Mouse (Mus musculus): ENCODE measurements around the gene Epha1. TPM values are rescaled to one million over a fixed set of nuclear protein-coding genes. Genes with fewer than 3 reads are reported as not detected.

The Epha1 gene
- total and polyA plus RNA-seq, 3 experiments = 0.04 TPM; not detected in 2

DNA sequence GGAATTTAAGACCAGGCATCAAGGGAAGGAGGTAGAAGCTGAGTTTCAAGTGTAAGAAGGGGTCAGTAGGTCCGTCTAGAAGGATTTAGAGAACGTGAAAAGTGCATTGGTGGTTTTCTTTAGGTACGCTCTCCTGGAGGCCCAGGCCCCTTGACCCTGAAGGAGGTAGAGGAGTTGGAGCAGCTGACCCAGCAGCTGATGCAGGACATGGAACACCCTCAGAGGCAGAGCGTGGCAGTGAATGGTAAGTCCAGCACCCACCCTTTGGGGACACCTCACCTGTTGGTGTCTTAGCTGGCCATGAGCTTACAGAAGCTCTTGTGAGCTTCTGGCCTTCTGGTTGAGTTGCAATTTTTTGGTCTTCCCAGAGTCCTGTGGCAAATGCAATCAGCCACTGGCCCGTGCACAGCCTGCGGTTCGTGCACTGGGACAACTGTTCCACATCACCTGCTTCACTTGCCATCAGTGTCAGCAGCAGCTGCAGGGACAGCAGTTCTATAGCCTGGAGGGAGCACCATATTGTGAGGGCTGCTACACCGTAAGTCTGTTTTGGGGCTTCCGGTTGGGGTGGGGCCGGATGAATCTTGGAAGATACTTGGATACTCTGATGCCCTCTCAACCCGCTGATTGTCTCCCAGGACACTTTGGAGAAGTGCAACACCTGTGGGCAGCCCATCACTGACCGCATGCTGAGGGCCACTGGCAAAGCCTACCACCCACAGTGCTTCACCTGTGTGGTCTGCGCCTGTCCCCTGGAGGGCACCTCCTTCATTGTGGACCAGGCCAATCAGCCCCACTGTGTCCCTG, 17.1 kb downstream of the Epha1 start:
- no peaks in the 10 kb centered on the region for H3K27me3 ChIP-seq (ENCODE audit: control insufficient read depth in 1 of 2, insufficient read depth in 2 of 2, low read length in 2 of 2)
- no peaks in the 10 kb centered on the region for H3K9me3 ChIP-seq (replicated peaks; ENCODE audit: insufficient read depth, low read length)
- peaks cover 11 to 40% of the 10 kb centered on the region in 2 experiments for H3K4me1 ChIP-seq (ENCODE audit: control insufficient read depth in 1 of 2, insufficient read depth in 2 of 2, low read length in 2 of 2)
- H3K27ac ChIP-seq (ENCODE audit: control insufficient read depth, low read depth, low read length) = no peak overlapping the region
- H3K79me2 ChIP-seq (ENCODE audit: control insufficient read depth, insufficient read depth, low read length, poor library complexity) = no peaks in the 10 kb centered on the region
- no peak for DNase-seq (ENCODE audit: low read depth, low spot score)
- TF ChIP-seq ZKSCAN1 (IDR thresholded peaks at IDR 0.05; ENCODE audit: low read depth, low read length) = no peak
- TF ChIP-seq POLR2A (IDR thresholded peaks at IDR 0.05; ENCODE audit: control insufficient read depth in 1 of 2, insufficient read depth in 1 of 2, low read depth in 1 of 2, low read length in 2 of 2, poor library complexity in 1 of 2) = no peak
- TF ChIP-seq EP300 (IDR thresholded peaks at IDR 0.05; ENCODE audit: low read depth in 1 of 2, low read length in 2 of 2) = no peak
- no peak for TF ChIP-seq NRF1 (IDR thresholded peaks at IDR 0.05; ENCODE audit: insufficient read depth, low read depth, low read length, poor library complexity, severe bottlenecking)
- no peak for TF ChIP-seq POLR2AphosphoS2 (IDR thresholded peaks at IDR 0.05; ENCODE audit: low read length)
- TF ChIP-seq UBTF (IDR thresholded peaks at IDR 0.05; ENCODE audit: borderline replicate concordance, insufficient read depth, low read depth, low read length) = no peak
- no peak for TF ChIP-seq ZC3H11A (IDR thresholded peaks at IDR 0.05; ENCODE audit: low read depth, low read length)
- no peak for TF ChIP-seq ZMIZ1 (IDR thresholded peaks at IDR 0.05; ENCODE audit: low read depth, low read length)
- no peak for TF ChIP-seq HCFC1 (IDR thresholded peaks at IDR 0.05; ENCODE audit: low read depth, low read length)
- no peak for TF ChIP-seq MYC (IDR thresholded peaks at IDR 0.05; ENCODE audit: low read depth, low read length)
- TF ChIP-seq MEF2A (IDR thresholded peaks at IDR 0.05; ENCODE audit: extremely low read depth, insufficient replicate concordance, low read depth, low read length, poor library complexity, severe bottlenecking) = no peak
- TF ChIP-seq CTCF (IDR thresholded peaks at IDR 0.05 in 2 of 3, conservative IDR thresholded peaks at IDR 0.05 in 1 of 3; ENCODE audit: control insufficient read depth in 1 of 3, insufficient read depth in 1 of 3, low read depth in 2 of 3, low read length in 3 of 3, poor library complexity in 1 of 3, severe bottlenecking in 1 of 3) = no peak
- no peak for TF ChIP-seq POLR2AphosphoS5 (IDR thresholded peaks at IDR 0.05; ENCODE audit: borderline replicate concordance, low read depth, low read length)
- TF ChIP-seq ZNF384 (IDR thresholded peaks at IDR 0.05; ENCODE audit: low read depth, low read length) = no peak
- H3K4me3 ChIP-seq (ENCODE audit: control insufficient read depth in 1 of 2, insufficient read depth in 1 of 2, low read depth in 2 of 2, low read length in 2 of 2) = no peak overlapping the region
- no peak overlapping the region for H3K9ac ChIP-seq (ENCODE audit: control insufficient read depth, low read depth, low read length, poor library complexity, severe bottlenecking)
- peaks cover 0 to 29% of the 10 kb centered on the region in 2 experiments; a peak in 3 of 4 replicates for H3K36me3 ChIP-seq (ENCODE audit: control insufficient read depth in 1 of 2, insufficient read depth in 2 of 2, low read length in 2 of 2)

DNA sequence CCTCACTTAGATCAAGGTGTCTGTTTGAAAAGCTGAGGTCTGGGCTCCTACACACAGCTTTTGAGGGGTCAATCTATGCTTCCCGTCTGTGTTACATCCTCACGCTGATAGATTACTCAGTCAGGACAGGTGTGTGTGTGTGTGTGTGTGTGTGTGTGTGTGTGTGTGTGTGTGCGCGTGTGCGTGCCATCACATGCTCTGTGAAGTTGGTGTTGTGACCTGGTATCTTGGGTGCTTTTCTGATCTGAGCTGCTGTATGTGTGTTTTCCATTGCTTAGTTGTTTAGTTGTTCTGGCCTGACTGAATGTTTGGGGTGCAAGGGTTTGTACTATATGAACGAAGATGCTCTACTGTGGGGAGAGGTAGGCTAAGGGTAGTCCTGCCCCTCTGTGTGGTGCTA, 17.7 kb downstream of the Epha1 start:
- H3K4me3 ChIP-seq (ENCODE audit: control insufficient read depth in 1 of 2, insufficient read depth in 1 of 2, low read depth in 2 of 2, low read length in 2 of 2) = no peak overlapping the region
- H3K36me3 ChIP-seq (ENCODE audit: control insufficient read depth in 1 of 2, insufficient read depth in 2 of 2, low read length in 2 of 2) = peaks cover 0 to 30% of the 10 kb centered on the region in 2 experiments; a peak in 3 of 4 replicates
- H3K27ac ChIP-seq (ENCODE audit: control insufficient read depth, low read depth, low read length) = no peak overlapping the region

More for the DNA sequence above, 17.7 kb downstream of the Epha1 start:
- Histone ChIP-seq H3K9me3 (replicated peaks; ENCODE audit: insufficient read depth, low read length) (no peaks in the 10 kb centered on the region), H3K9ac (ENCODE audit: control insufficient read depth, low read depth, low read length, poor library complexity, severe bottlenecking) (no peak overlapping the region), H3K27me3 (ENCODE audit: control insufficient read depth in 1 of 2, insufficient read depth in 2 of 2, low read length in 2 of 2) (no peaks in the 10 kb centered on the region), H3K79me2 (ENCODE audit: control insufficient read depth, insufficient read depth, low read length, poor library complexity) (peaks cover under 1% of the 10 kb centered on the region), H3K4me1 (ENCODE audit: control insufficient read depth in 1 of 2, insufficient read depth in 2 of 2, low read length in 2 of 2) (peaks cover 11 to 46% of the 10 kb centered on the region in 2 experiments)
- no peak for DNase-seq (ENCODE audit: low read depth, low spot score)
- TF ChIP-seq ZKSCAN1 (IDR thresholded peaks at IDR 0.05; ENCODE audit: low read depth, low read length) (no peak), NELFE (IDR thresholded peaks at IDR 0.05; ENCODE audit: low read depth, low read length) (no peak), MAFK (IDR thresholded peaks at IDR 0.05; ENCODE audit: borderline replicate concordance, low read depth, low read length) (no peak), USF2 (IDR thresholded peaks at IDR 0.05; ENCODE audit: borderline replicate concordance in 1 of 2, insufficient read depth in 1 of 2, low read depth in 1 of 2, low read length in 2 of 2) (no peak), RCOR1 (IDR thresholded peaks at IDR 0.05; ENCODE audit: low read depth, low read length) (no peak), TBP (IDR thresholded peaks at IDR 0.05; ENCODE audit: low read depth, low read length) (no peak), CTCF (IDR thresholded peaks at IDR 0.05 in 2 of 3, conservative IDR thresholded peaks at IDR 0.05 in 1 of 3; ENCODE audit: control insufficient read depth in 1 of 3, insufficient read depth in 1 of 3, low read depth in 2 of 3, low read length in 3 of 3, poor library complexity in 1 of 3, severe bottlenecking in 1 of 3) (no peak), GATA1 (IDR thresholded peaks at IDR 0.05; ENCODE audit: low read depth, low read length) (no peak), NRF1 (IDR thresholded peaks at IDR 0.05; ENCODE audit: insufficient read depth, low read depth, low read length, poor library complexity, severe bottlenecking) (no peak), ETS1 (IDR thresholded peaks at IDR 0.05; ENCODE audit: low read depth, low read length) (no peak), EP300 (IDR thresholded peaks at IDR 0.05; ENCODE audit: low read depth in 1 of 2, low read length in 2 of 2) (no peak), KAT2A (conservative IDR thresholded peaks at IDR 0.05; ENCODE audit: low read depth, low read length) (no peak), SMC3 (IDR thresholded peaks at IDR 0.05; ENCODE audit: low read depth, low read length) (no peak), UBTF (IDR thresholded peaks at IDR 0.05; ENCODE audit: borderline replicate concordance, insufficient read depth, low read depth, low read length) (no peak), ZC3H11A (IDR thresholded peaks at IDR 0.05; ENCODE audit: low read depth, low read length) (no peak), POLR2A (IDR thresholded peaks at IDR 0.05; ENCODE audit: control insufficient read depth in 1 of 2, insufficient read depth in 1 of 2, low read depth in 1 of 2, low read length in 2 of 2, poor library complexity in 1 of 2) (no peak)

Data from MEL (cell line).